ENCODE assay signal across 10 mouse cellular contexts in genomic region chr19:32866765-32867164, GRCm38 (mm10).
DNase-seq lines count a peak whose midpoint lies in the region; ATAC-seq and TF ChIP-seq lines count a peak whose summit lies in the region.
"Had no signal": no experiment of that assay in that cellular context is flagged by ENCODE, and none has a peak within 500 bp of the region (broad histone marks: within the 10 kb centered on the region; RNA-seq: fewer than 3 reads in every experiment).

No protein-coding gene starts in this region.

- 18% methylated on average over 13 of the region's 13 CpGs for WGBS in kidney, postnatal 0 days
- 3% methylated on average over 13 of the region's 13 CpGs for WGBS in forebrain, embryonic 10.5 days
- 5% methylated on average over 13 of the region's 13 CpGs for WGBS in hindbrain, embryonic 14.5 days
- under 1% methylated on average over 13 of the region's 13 CpGs for WGBS in midbrain, embryonic 16.5 days
- 92% methylated on average over 13 of the region's 13 CpGs for whole genome bisulfite sequencing in thymus, adult 2 months

- H3K27me3 ChIP-seq in kidney, postnatal 0 days (ENCODE audit: insufficient read depth, low read length), result no peaks in the 10 kb centered on the region
- H3K27me3 ChIP-seq in forebrain, embryonic 10.5 days (ENCODE audit: poor library complexity, severe bottlenecking), result peaks cover 28% of the 10 kb centered on the region
- H3K27me3 ChIP-seq in hindbrain, embryonic 14.5 days (ENCODE audit: control insufficient read depth, insufficient read depth, low read length), result no peaks in the 10 kb centered on the region
- H3K27me3 ChIP-seq in midbrain, embryonic 16.5 days (ENCODE audit: control insufficient read depth, insufficient read depth, low read depth, low read length), result no peaks in the 10 kb centered on the region
- H3K27me3 ChIP-seq in thymus, adult 2 months (ENCODE audit: control insufficient read depth, insufficient read depth, low read length), result no peaks in the 10 kb centered on the region

- TF ChIP-seq CTCF in kidney, postnatal 0 days (IDR thresholded peaks at IDR 0.05; ENCODE audit: low read depth), result no peak
- no peak for TF ChIP-seq CTCF in thymus, adult 2 months (IDR thresholded peaks at IDR 0.05; ENCODE audit: borderline replicate concordance, control insufficient read depth, extremely low read depth, insufficient read depth, low read length, poor library complexity)

- DNase-seq in kidney, postnatal 0 days (ENCODE audit: low spot score), result no peak
- DNase-seq in kidney, postnatal 36 days, result no peak
- DNase-seq in forebrain, embryonic 10.5 days (ENCODE audit: extremely low spot score, low spot score), result no peak
- DNase-seq in hindbrain, embryonic 14.5 days (ENCODE audit: low spot score), result no peak
- no peak for DNase-seq in thymus, adult 2 months
- no peak for DNase-seq in spleen, postnatal 10 days (ENCODE audit: low spot score in 2 of 2)
- DNase-seq: left cerebral cortex, postnatal 4 days had no signal

- ATAC-seq in kidney, postnatal 0 days (replicated peaks; ENCODE audit: low FRiP score, low read depth), result no peak
- no peak for ATAC-seq in hindbrain, embryonic 14.5 days (ENCODE audit: low FRiP score)
- ATAC-seq in midbrain, embryonic 16.5 days, result no peak
- no peak for ATAC-seq in monocyte, adult 5-6 weeks (replicated peaks; ENCODE audit: insufficient number of reproducible peaks, low FRiP score, low TSS enrichment, poor library complexity, severe bottlenecking)

- H3K4me3 ChIP-seq in kidney, postnatal 0 days (replicated peaks; ENCODE audit: low read depth, low read length), result 0 out of 2 replicates have a peak overlapping the region, but pooled peaks have one; percentile 5
- H3K4me3 ChIP-seq in forebrain, embryonic 10.5 days, result peak overlapping the region; percentile 46
- peak overlapping the region; percentile 16 for H3K4me3 ChIP-seq in hindbrain, embryonic 14.5 days (replicated peaks; ENCODE audit: low read length)
- H3K4me3 ChIP-seq in midbrain, embryonic 16.5 days (ENCODE audit: low read depth, low read length), result peak overlapping the region; percentile 23
- no peak overlapping the region for H3K4me3 ChIP-seq in thymus, adult 2 months (ENCODE audit: control insufficient read depth, insufficient read depth, low read length)

- no peak overlapping the region for H3K27ac ChIP-seq in kidney, postnatal 0 days
- 0 out of 2 replicates have a peak overlapping the region, but pooled peaks have one; percentile 44 for H3K27ac ChIP-seq in forebrain, embryonic 10.5 days
- no peak overlapping the region for H3K27ac ChIP-seq in hindbrain, embryonic 14.5 days
- no peak overlapping the region for H3K27ac ChIP-seq in midbrain, embryonic 16.5 days (ENCODE audit: low read length)
- H3K27ac ChIP-seq in thymus, adult 2 months (ENCODE audit: control insufficient read depth, insufficient read depth, low read length), result no peak overlapping the region

- peaks cover 5% of the 10 kb centered on the region; the same call in 1 of the 2 replicates for H3K4me1 ChIP-seq in kidney, postnatal 0 days (replicated peaks; ENCODE audit: insufficient read depth, low read length)
- peaks cover 21% of the 10 kb centered on the region for H3K4me1 ChIP-seq in forebrain, embryonic 10.5 days
- peaks cover 11% of the 10 kb centered on the region for H3K4me1 ChIP-seq in hindbrain, embryonic 14.5 days (replicated peaks; ENCODE audit: control insufficient read depth, insufficient read depth, low read length)
- peaks cover 16% of the 10 kb centered on the region for H3K4me1 ChIP-seq in midbrain, embryonic 16.5 days (ENCODE audit: control insufficient read depth, insufficient read depth, low read length)
- peaks cover 6% of the 10 kb centered on the region for H3K4me1 ChIP-seq in thymus, adult 2 months (replicated peaks; ENCODE audit: control insufficient read depth, insufficient read depth, low read length)

- peak overlapping the region; percentile 47 for H3K4me2 ChIP-seq in kidney, postnatal 0 days (ENCODE audit: low read length)
- H3K4me2 ChIP-seq in hindbrain, embryonic 14.5 days (replicated peaks), result peak overlapping the region; percentile 49
- peak overlapping the region; percentile 59 for H3K4me2 ChIP-seq in midbrain, embryonic 16.5 days (ENCODE audit: low read length)

- H3K9me3 ChIP-seq in kidney, postnatal 0 days (replicated peaks; ENCODE audit: low read length), result no peaks in the 10 kb centered on the region
- no peaks in the 10 kb centered on the region for H3K9me3 ChIP-seq in forebrain, embryonic 10.5 days
- H3K9me3 ChIP-seq in hindbrain, embryonic 14.5 days (ENCODE audit: control insufficient read depth, low read length), result no peaks in the 10 kb centered on the region
- H3K9me3 ChIP-seq in midbrain, embryonic 16.5 days (replicated peaks; ENCODE audit: control insufficient read depth, low read length, poor library complexity, severe bottlenecking), result no peaks in the 10 kb centered on the region
- H3K9me3 ChIP-seq: G1E had no signal

- no peaks in the 10 kb centered on the region for H3K36me3 ChIP-seq in kidney, postnatal 0 days (ENCODE audit: insufficient read depth, low read length)
- H3K36me3 ChIP-seq in forebrain, embryonic 10.5 days (replicated peaks), result no peaks in the 10 kb centered on the region
- H3K36me3 ChIP-seq in hindbrain, embryonic 14.5 days (replicated peaks; ENCODE audit: control insufficient read depth, insufficient read depth), result no peaks in the 10 kb centered on the region
- H3K36me3 ChIP-seq in midbrain, embryonic 16.5 days (ENCODE audit: control insufficient read depth, insufficient read depth, low read length), result no peaks in the 10 kb centered on the region
- H3K36me3 ChIP-seq in thymus, adult 2 months (ENCODE audit: control insufficient read depth, insufficient read depth, low read length), result no peaks in the 10 kb centered on the region
- H3K36me3 ChIP-seq: G1E had no signal

- no peak for TF ChIP-seq POLR2A in thymus, adult 2 months (IDR thresholded peaks at IDR 0.05; ENCODE audit: control insufficient read depth, extremely low read depth, insufficient read depth, low read length, poor library complexity)

- no peak overlapping the region for H3K9ac ChIP-seq in kidney, postnatal 0 days (ENCODE audit: low read depth, low read length)
- H3K9ac ChIP-seq in hindbrain, embryonic 14.5 days, result 0 out of 2 replicates have a peak overlapping the region, but pooled peaks have one; percentile 20
- 0 out of 2 replicates have a peak overlapping the region, but pooled peaks have one; percentile 25 for H3K9ac ChIP-seq in midbrain, embryonic 16.5 days (ENCODE audit: low read depth, low read length)
